Mouse (Mus musculus): ENCODE measurements around the gene Carmil3. TPM values are rescaled to one million over a fixed set of nuclear protein-coding genes. Genes with fewer than 3 reads are reported as not detected.

The Carmil3 gene
- total RNA-seq, 2 experiments from 2014 or later = 68.3 to 97.6 TPM

DNA sequence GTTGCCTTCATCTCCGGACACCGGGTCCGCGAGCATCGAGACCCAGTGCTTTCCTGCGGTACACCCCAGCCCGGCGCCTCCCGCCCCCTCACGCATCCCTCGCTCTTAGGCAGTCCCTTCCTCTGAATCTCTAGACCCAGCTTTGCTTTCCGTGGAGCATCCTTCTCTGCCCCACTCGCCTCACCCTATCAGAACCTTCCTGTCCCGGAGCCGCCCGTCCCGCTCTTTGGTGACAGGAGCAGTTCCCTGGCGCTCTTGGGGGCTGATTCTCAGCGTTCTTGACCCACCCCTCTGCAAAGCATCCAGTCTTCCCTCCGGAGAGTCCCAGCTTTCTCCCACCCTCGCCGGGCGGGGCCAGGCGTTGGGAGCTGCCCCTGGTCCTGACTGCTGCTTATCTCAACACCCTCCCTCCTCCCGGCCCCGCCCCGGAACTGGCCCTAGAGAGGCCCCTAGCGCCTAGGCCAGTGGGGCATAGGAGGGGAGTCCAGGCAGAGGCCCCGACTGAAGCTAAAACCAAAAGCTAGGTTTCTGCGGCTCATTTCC is 911 bp downstream of the Carmil3 start:
- DNase-seq (ENCODE audit: low spot score in 2 of 2) = peak; percentile 49 to 62

DNA sequence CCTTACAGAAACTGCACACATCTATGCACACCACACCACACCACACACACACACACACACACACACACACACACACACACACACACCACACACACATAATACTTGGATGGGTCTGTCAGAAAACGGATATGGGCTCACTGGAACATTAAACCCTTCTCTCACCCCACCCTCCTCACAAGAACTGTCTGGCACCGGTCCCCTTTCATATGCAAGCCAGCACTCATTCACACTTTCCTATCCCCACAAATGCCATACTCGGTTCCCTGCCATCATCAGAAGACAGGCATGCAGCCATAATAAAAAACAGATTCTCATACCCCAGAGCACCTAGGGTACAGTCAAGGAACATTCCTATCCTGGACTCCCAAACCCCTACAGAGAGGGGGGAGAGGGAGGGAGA is 1.7 kb downstream of the Carmil3 start:
- no peak for DNase-seq (ENCODE audit: low spot score in 2 of 2)

DNA sequence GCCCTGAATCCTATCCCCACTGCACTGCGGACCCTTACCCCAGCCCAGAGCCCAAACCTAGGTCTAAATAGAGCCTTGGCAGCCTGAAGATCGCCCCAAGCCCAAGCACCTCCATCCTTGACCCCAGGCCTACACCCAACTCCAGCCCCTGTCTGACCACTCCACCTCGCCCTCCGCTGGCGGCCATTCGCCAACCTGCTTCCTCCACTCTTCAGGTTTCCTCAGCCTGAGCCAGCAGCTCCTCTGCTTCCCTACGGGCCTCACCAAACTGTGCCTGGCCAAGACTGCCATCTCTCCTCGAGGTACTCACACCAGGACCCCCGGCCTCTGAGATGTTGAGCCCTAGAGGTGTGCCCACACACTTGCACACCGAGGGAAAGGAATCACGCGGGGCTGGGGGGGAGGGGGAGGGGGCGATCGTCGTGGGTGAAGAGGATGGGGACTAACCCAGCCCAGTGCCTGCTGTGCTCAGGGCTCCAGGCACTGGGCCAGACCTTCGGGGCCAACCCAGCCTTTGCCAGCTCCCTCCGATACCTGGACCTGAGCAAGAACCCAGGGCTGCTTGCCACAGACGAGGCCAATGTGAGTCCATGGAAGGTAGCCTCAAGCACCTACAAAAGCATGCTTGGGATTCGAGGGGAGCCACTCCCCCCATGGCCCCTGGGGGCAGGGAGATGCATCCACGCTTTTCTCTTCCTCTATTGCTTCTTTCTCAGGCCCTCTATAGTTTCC is 5.2 kb downstream of the Carmil3 start:
- no peak for DNase-seq (ENCODE audit: low spot score in 2 of 2)

DNA sequence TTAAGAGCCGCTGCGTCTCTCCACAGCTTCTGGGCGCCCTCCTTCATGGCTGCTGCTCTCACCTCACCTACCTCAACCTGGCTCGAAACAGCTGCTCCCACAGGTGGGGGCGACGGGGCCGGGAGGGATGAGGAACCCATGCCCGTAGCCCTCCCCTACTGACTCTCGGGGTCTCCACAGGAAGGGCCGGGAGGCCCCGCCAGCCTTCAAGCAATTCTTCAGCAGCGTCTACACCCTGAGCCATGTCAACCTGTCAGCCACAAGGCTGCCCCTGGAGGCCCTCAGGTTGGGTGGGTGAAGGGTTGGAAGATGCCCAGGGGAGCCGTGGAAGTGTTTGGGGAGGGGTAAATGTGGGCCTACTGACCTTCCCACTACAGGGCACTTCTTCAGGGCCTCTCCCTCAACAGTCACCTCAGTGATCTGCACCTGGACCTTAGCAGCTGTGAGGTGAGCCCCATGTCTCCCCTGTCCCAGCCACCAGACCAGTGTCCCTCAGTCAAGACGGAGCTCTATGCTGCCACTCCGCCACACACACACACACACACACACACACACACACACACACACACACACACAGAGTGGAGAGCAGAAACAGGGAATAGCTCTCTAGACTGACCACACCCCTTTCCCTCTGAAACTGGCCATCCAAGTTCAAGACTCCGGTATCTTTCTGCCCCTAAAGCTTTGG is 6.5 kb downstream of the Carmil3 start:
- no peak for DNase-seq (ENCODE audit: low spot score in 2 of 2)

DNA sequence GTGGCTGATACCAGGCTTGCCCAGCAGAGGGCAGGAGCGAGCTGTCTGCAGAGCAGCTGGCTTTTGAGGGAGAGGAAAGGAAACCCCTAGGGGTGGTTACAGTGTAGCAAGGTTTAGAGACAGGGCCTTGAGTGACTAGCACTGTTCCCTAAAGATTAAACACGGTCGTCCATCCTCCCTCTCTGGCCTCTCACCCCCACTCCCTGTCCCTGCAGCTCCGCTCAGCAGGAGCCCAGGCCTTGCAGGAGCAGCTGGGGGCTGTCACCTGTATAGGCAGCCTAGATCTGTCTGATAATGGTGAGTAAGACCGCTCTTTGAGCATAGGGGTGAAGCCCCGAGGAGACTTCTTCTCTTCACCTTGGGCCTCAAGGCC is 7.0 kb downstream of the Carmil3 start:
- DNase-seq (ENCODE audit: low spot score in 2 of 2) = peak; percentile 83 to 90

DNA sequence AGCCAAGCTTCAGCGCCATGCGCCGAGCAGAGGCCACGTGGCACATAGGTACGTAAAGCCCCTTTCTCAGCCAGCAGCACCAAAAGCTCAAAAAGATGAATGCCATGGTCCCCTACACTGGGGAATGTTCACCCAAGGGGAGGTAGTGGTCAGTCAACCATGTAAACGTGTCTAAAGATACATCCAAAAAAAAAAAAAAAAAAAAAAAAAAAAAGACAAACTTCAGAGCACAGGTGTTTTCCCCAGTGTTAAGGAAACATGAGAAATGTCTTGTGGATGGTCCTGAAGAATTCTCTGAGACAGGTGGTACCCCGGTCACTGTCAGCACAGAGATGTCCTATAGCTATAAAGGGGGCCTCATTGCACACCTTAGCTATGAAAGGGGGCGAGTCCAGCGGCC is 15.2 kb downstream of the Carmil3 start:
- DNase-seq (ENCODE audit: low spot score in 2 of 2) = no peak

DNA sequence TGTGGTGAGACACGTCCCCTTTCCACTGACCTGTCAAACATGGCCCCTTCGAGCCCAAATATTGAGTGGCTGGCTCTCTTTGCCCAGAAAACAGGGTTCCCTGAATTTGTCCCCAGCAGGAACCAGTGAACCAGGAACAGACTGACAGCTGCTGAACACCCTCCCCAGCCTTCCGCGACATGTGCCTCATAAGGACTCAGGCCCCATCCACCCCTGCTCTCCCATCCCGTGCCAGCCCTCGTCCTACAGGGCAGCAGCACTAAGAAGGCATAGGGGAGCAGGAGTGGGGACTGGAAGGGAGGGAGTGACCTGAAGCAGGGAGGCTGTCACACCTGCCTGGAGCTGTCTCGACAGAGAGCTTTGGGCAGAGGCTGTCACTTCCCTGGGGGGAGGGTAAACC is 17.4 kb downstream of the Carmil3 start:
- DNase-seq (ENCODE audit: low spot score in 2 of 2) = no peak

DNA sequence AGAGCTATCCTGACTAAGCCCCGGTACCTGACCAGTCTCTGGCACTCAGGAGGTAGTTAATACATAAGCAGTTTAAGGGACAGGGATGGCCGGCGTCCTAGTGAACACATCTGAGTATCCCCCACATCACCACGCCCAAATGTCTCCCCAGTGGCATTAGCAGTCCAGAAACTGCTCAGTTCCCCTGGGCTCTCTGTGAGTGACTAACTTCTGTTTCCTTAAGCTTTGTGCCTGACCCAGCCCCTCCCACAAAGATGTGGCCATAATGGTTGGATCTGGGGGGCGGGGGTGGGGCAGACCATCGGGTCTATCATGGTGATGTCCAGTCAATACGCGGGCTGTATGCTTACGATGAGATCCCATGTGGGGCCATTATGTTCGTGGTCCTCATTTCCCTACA is 19.1 kb downstream of the Carmil3 start:
- no peak for DNase-seq (ENCODE audit: low spot score in 2 of 2)

DNA sequence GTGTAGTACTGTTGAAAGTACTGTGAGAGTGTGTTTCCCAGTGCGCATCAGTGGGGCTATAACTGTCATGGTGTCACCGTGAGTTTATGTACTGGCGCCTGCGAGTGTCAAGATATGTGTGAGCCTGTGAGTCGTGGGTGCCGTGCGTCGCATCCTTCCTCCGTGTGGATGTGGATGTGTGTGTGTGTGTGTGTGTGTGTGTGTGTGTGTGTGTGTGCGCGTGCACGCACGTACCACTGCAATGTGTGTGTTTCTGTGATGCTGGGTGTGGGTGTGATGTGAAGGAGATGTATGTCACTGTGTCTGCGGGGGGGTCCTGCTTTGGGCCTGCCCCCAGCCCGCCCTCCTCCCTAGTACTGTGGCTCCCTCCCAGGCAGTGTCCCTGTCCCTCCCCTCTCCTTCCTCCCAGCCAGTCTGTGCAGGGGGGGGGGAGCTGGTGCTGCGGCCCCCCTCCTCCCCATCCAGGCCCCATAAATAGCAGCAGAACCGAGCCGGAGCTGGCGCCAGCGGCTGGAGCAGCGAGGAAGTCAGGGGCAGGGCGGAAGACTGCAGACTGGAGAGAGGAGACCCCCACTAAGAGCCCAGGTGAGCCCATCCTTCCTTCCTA is 19.8 kb downstream of the Carmil3 start, which contains the start of gene Cpne6:
Gene Cpne6, plus strand, starts transcription at position 321 of the 607 bp plus-strand sequence.
- DNase-seq (ENCODE audit: low spot score in 2 of 2) = no peak

DNA sequence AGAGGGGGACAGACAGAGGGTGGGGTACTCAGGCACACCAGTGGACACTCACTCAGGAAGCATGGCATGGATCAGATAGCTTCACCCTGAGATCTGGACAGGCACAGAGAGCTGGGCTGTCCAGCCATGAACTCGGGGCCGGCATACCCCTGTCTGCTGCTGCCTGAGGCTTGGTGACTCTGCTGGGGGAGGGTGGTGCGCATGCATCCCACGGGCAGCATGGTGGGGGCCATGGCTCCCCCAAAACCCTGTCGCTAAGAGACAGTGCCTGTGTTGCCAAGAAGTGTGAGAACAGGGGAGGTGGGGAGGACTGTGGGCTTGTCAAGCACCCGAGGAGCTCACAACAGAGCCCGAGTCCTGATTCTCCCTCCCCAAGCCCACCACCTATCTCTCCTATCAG is 20.6 kb downstream of the Carmil3 start:
- DNase-seq (ENCODE audit: low spot score in 2 of 2) = peak; percentile 57 to 74

DNA sequence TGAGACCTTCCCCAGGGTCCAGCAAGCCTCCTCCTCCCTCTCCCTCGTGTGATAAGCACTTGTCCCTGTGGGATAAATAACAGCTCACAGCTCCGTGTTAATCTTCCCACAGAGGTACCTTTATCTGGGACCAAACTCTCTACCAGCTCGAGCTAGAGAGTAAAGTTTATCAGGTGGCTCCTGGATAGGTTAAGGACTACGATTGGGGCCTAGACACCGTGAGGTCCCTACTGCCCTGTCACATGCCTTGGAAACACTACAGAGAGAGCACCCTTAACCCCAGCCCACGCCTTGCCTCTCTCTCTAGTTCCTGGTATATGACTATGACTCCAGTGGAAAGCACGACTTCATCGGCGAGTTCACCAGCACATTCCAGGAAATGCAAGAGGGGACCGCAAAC is 23.5 kb downstream of the Carmil3 start:
- DNase-seq (ENCODE audit: low spot score in 2 of 2) = no peak

DNA sequence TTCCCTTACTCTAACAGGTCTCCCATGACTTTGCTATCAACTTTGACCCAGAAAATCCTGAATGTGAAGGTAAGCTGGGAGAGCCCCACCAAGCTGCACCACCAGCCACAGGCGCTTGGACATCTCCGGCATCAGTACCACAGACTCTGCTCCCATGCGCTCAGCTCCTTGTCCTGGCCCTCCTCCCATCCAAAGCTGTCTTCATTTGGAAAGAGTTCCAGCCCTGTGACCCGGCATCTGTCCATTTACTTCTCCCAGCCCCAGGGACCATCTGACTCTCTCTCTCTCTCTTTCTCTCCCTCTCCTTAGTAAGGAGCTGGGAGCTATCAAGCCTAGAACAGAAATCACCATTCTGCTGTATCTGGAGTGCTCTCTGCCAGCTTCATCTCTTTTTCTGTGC is 25.4 kb downstream of the Carmil3 start:
- DNase-seq (ENCODE audit: low spot score in 2 of 2) = no peak

DNA sequence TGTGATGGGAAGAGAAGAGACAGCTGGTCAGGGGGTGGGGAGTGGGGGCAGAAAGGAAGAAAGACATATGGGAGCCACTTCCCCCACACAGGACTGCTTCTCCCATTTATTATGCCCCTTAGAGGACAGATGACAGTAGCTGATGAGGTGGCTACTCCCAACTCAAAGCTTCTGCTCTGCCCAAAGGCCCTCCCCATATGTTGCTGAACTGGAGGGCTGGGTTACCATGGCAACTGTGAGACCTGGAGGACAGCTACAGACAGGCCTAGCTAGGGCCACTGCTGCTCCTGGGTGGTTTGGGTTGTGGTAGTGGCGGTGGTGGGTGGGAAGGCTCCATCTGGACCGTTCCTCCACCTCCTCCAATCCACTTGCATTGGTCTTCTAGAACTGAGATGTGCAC is 28.4 kb downstream of the Carmil3 start:
- DNase-seq (ENCODE audit: low spot score in 2 of 2) = peak; percentile 63 to 68

DNA sequence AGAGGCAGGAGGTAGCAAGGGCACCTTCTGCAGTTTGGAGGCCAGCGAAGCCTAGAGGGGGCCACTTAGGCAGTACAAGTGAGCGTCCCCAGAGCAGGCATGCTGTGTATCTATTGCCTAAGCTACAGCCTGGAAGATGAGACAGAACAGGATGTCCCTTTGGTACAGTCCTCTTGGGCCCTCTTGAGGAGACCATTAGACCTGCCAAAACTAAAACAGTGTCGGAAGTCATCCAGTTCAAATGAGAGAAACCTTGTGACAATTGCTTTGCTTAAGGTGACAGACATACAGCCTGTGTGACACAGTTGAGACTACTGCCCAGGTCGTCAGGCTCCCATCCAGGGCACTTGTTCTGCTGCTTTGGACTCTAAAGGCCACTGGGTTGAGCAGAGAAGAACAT is 29.2 kb downstream of the Carmil3 start:
- DNase-seq (ENCODE audit: low spot score in 2 of 2) = no peak

DNA sequence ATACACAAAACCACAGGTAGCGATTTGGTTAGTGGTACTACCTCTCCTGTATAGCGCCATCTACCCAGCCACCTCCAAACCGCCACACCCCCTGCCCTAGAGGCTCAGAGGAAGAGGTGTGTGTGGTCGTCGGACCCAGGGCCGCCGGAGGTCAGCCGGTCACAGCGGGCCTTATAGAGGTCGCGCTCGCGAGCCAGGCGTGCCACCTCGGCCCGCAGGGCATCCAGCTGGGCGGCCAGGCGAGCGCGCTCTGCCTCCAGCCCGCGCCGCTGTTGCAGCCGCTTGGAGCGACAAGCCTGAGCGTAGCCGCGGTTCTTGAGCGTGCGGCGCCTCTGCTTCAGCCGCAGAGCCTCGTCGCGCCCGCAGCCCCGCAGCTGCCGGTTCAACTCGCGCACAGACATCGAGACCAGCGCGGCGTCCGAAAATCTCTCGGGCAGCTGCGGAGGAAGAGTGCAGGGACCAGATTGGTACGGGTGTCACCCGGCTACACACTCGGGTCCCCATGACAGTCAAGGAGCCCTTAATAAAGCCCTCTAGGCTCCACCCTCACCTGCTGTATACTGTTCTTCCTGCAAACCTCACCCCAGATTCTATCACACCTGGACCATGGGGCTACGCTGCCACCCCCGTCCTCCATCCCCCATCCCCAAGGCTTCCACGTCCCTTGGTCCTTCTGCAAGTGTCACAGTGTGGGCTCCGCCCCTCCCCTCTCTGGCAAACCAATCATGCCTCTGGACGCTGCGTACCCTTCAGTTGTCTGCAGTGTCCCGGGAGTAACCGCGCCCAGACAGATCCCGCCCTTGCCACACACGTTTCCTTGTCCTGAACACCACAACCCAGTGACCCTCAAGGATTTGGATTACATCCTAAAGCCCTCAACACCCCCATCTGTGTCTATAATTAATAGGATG is 30.3 kb downstream of the Carmil3 start:
- DNase-seq (ENCODE audit: low spot score in 2 of 2) = no peak

DNA sequence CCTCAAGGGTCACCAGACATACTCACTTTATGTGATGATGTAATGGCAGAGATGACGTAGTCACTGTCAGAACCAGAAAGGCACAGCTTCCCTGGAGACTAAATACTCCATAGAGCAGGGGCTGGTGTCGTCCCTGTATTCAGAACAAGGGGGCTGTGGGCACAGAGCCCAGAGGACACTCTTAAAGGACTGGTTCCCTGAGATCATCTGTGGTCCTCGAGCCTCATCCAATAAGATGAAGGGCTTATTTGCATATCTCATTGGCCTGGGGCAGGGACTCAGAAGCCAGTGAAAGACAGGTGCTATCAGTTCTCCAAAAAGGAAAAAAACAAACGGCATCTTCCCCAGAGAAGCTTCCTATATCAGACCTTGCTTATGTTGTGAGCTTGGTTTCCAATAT is 33.6 kb downstream of the Carmil3 start:
- DNase-seq (ENCODE audit: low spot score in 2 of 2) = no peak

DNA sequence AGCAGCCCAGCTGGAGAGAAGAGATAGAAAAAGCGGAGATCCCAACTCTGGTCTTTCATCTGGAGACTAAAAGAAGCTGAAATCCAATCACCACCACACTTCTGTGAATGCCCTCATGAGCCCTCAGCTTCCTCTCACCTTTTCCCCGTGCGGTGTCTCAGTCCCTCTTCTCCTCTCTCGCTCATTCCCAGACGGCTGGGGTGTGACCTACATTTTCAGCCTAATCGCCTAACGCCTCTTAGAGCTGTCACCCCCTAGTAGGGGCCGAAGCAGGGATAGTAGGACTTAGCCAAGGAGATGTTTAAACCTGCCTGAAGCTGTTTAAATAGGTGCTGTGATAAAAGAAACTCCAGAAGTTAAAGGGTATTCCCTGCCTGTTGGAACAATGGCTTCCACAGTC is 34.3 kb downstream of the Carmil3 start, which contains the start of gene Nrl:
Gene Nrl, minus strand, starts transcription at position 197 of the 400 bp plus-strand sequence.
- DNase-seq (ENCODE audit: low spot score in 2 of 2) = no peak

DNA sequence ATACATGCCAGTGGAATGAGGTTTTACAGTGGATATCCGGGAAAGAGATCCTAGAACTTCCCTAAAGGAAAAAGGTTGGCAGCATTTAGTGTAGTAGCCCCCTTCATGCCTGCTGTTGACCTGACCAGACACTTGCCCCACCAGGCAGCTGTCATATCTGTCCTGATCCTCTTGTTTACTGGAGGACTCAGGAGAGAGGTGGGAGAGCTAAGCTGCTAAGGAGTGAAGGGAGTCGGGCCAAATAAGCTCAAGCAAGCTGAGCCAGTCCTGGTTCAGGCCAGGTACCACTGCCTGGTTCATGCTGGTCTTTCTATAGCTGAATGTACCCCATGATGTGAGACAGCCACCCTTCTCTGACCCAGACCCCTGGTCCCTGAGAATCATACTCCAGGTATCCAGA is 36.2 kb downstream of the Carmil3 start:
- no peak for DNase-seq (ENCODE audit: low spot score in 2 of 2)

DNA sequence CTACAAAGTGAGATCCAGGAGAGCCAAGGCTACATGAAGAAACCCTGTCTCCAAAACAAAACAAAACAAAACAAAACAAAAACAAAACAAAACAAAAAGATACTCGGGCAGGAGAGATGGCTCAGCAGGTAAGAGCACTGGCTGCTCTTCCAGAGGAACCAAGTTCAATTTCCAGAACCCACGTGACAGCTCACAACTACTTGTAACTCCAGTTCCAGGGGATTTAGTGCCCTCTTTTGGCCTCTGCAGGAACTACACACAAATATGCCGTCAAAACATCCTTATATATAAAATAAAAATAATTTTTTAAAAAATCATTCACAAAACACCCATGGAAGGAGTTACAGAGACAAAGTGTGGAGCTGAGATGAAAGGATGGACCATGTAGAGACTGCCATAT is 37.5 kb downstream of the Carmil3 start:
- DNase-seq (ENCODE audit: low spot score in 2 of 2) = no peak

DNA sequence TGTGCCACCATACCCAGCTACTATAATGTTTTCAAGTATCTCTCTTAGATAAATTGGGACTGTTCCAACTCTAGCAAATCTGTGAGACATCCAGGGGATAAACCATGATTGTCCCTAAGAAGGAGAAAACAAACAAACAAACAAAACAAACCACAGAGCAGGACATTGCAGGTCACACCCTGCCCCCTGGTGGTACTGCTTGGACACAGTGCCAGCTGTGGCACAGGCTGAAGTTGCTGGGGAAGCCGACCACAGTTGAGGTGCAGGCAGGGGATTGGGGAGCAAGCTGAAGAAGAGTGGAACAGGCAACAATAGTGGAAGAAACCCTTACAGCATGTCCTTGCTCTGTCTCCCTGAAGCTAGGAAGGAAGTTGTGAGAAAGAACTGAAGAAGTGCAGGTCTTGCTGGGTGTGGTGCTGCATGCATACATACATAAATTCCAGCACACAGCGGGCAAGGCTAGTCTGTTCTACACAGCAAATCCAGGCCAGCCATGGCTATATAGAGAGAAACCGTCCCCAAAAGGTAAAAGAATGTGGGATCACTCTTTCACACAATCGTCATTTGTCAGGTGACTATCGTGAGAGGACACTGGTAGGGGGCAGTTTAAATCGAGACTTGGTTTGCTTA is 45.8 kb downstream of the Carmil3 start:
- DNase-seq (ENCODE audit: low spot score in 2 of 2) = no peak
